21 mouse cellular contexts compared by ENCODE assay signal in the genomic region with DNA sequence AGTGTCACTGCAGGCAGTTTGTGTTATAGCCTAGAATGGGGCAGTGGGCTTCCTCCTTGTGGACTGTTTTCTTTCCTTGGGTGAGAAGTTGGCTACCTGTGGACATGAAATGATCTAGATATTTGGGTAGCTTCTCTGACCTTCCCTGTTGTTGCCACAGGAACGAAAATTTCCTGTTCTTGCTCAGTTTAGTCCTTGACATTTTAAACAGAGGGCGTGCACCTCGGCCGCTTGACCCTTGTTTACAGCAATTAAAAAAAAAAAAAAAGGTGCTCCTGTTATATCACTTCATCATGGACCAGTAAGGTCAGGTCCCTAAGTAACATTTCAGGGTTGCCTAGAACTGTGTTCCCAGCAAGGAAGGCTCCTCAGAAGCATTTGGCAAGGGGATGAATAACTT.
DNase-seq lines count a peak whose midpoint lies in the region; ATAC-seq lines count a peak whose summit lies in the region.
"Had no signal": no experiment of that assay in that cellular context is flagged by ENCODE, and none has a peak within 500 bp of the region (broad histone marks: within the 10 kb centered on the region; RNA-seq: fewer than 3 reads in every experiment).

No protein-coding gene starts in this region.

- no peak overlapping the region for H3K4me2 ChIP-seq in forebrain, embryonic 12.5 days
- H3K4me2 ChIP-seq: embryonic facial prominence, embryonic 12.5 days had no signal

- H3K36me3 ChIP-seq in forebrain, embryonic 12.5 days (replicated peaks), result no peaks in the 10 kb centered on the region
- H3K36me3 ChIP-seq: embryonic facial prominence, embryonic 10.5 days; embryonic facial prominence, embryonic 12.5 days; G1E had no signal

- H3K4me3 ChIP-seq in forebrain, embryonic 12.5 days (replicated peaks), result no peak overlapping the region
- H3K4me3 ChIP-seq: embryonic facial prominence, embryonic 10.5 days; embryonic facial prominence, embryonic 12.5 days had no signal

- H3K27me3 ChIP-seq in forebrain, embryonic 12.5 days, result no peaks in the 10 kb centered on the region; the same call in 1 of the 2 replicates
- H3K27me3 ChIP-seq: embryonic facial prominence, embryonic 12.5 days; Patski had no signal

- peaks cover 22% of the 10 kb centered on the region for H3K4me1 ChIP-seq in forebrain, embryonic 12.5 days
- H3K4me1 ChIP-seq: embryonic facial prominence, embryonic 10.5 days; embryonic facial prominence, embryonic 12.5 days had no signal

- no peak overlapping the region for H3K9ac ChIP-seq in forebrain, embryonic 12.5 days
- H3K9ac ChIP-seq: embryonic facial prominence, embryonic 12.5 days had no signal

- no peaks in the 10 kb centered on the region for H3K9me3 ChIP-seq in forebrain, embryonic 12.5 days
- H3K9me3 ChIP-seq: embryonic facial prominence, embryonic 10.5 days; embryonic facial prominence, embryonic 12.5 days; G1E had no signal

- H3K27ac ChIP-seq in forebrain, embryonic 12.5 days, result no peak overlapping the region
- H3K27ac ChIP-seq: embryonic facial prominence, embryonic 10.5 days; embryonic facial prominence, embryonic 12.5 days had no signal

- WGBS in forebrain, embryonic 12.5 days, result 91% methylated on average over 4 of the region's 4 CpGs

- DNase-seq in adrenal gland, adult (ENCODE audit: inconsistent age in 2 of 2, low spot score in 1 of 2), result peak; percentile 56 to 84
- no peak for DNase-seq in adrenal gland, postnatal 4 days (ENCODE audit: low spot score in 2 of 2)
- peak; percentile 35 for DNase-seq in heart, adult 11 months
- DNase-seq in heart, postnatal 4 days, result no peak
- peak; percentile 48 for DNase-seq in adrenal gland, postnatal 14 days
- DNase-seq in retina, postnatal 1 day, result no peak
- DNase-seq: B cell, adult 2 months; cerebellum, adult 11-12 months; cerebellum, adult 2 months; cerebellum, adult 9-10 months; cerebellum, postnatal 10 days; cerebellum, postnatal 25 days had no signal

- ATAC-seq in forebrain, embryonic 12.5 days (ENCODE audit: low FRiP score), result no peak
- ATAC-seq: activated CD4-positive, CD25-positive, alpha-beta regulatory T cell, adult 4 months; CD4-positive, CD25-positive, alpha-beta regulatory T cell, adult 4 months; forebrain, embryonic 14.5 days; forebrain, embryonic 16.5 days; Patski had no signal

Comparison
In these comparisons a context has a peak if more than half of its experiments do, and no peak if none do; other contexts are left out.
1. DNase-seq: peak in adrenal gland, adult (2 of 2), heart, adult 11 months (single experiment) and adrenal gland, postnatal 14 days (single experiment); none in adrenal gland, postnatal 4 days (0 of 2), heart, postnatal 4 days (single experiment) and retina, postnatal 1 day (single experiment).